Mouse (Mus musculus) naive thymus-derived CD4-positive, alpha-beta T cell, adult 5 months (primary cell): ENCODE measurements around the gene Pnpt1. TPM values are rescaled to one million over a fixed set of nuclear protein-coding genes. Genes with fewer than 3 reads are reported as not detected.

Experiments
- polyA plus RNA-seq: library from polyadenylated mRNA; unstranded; fragments of 100-300 nt; shearing (Covaris generic); gene quantifications from one replicate; pipeline ENCODE4 v1.2.1, GENCODE M21; 2017

Gene Pnpt1
- 32.8 TPM for polyA plus RNA-seq

DNA sequence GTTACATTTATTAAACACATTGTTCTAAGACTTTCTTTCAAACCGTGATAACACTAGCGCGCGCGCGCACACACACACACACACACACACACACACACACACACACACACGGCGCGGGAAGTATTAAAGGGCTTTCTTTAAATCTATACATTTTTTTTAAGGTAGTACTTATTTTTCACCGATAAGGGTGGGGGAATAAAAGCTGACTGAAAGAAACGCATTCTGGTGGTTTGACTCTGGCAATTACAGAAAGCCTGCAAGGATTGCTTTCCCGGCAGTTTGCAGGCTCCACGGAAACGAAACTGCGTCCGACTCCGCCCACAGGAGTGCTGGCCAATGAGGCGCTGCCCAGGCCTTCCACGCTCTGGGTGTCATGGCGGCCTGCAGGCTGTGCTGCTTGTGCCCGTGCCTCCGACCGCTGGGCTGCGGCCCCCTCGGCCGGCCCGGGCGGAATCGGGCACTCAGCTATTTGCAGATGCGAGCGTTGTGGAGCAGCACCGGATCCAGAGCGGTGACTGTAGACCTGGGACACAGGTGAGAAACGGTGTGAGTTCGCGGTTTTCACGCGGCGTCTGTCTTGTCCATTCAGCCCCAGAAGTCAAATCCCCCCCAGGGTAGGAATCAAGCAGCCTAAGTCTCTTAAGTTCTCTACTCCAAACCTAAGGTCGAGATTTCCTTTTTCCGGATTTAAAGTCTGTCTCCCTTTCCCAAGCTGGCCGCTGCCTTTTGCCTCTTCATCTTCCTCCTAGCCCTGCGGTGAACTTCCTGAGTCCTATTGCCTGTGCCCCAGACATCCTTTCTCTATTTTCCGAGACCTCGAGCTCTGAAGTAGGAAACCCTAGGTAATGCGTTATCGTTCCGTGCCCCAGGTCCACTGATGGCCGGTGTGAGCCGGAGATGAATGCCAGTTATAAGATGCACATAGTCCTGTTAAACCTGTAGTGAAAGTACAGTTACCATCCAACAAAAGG is at the start of gene Pnpt1:
TSS of gene Pnpt1 (plus strand) at position 360 of the 971 bp plus-strand sequence.

GRCm38 (mm10) chr11:29172563-29173124 is 42.1 kb downstream of the Pnpt1 start, which contains the start of gene Ppp4r3b:
TSS of gene Ppp4r3b (plus strand) at chr11:29172890.

Other genes starting within 250 kb of the Pnpt1 start
- 141 TPM for gene Ppp4r3b, start 42.1 kb downstream of the Pnpt1 start, polyA plus RNA-seq
- gene Cfap36, start 116.7 kb downstream of the Pnpt1 start, polyA plus RNA-seq = 17.3 TPM
- 1.2 TPM for gene Ccdc88a, start 242.9 kb downstream of the Pnpt1 start, polyA plus RNA-seq